Mouse (Mus musculus) T-helper 17 cell (primary cell): ENCODE results near the gene Gm20388.

Experiments
- in situ Hi-C, 2 experiments: fragments of 300-600 bp; cut with MboI, MseI; formaldehyde crosslinking; loops; 1 replicate in 1 of 2; 2 replicates in 1 of 2; pipeline ENCODE4 v1.15.1; 2025; ENCODE audit warnings: high pct_unique_total_duplicates in 2 of 2

Gm20388 gene

GRCm38 (mm10) chr8:123840578-123841345 lies 3930.1 kb downstream of the Gm20388 start:
- in situ Hi-C loops = no loop called here

DNA sequence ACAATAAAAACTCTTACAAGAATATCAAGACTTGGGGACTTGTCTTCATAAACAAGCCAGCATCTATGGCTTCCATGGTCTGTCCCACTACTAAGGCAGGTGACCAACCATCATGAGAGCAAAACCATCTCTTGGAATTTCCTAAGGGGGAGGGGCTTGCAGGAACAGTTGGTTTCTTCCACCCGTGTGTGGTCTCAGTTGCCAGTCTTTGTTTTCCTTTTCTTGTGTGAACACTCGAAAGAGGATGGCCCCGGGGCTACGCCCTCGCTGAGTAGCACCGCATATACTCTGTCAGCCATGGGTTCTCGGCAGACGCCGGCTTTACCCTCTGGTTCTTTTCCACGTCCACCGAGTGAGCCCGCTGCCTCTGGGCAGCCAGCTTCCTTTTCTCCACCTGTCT lies 3931.4 kb downstream of the Gm20388 start:
- in situ Hi-C loops = no loop called here

- in situ Hi-C loops = no loop called here
Observed at GRCm38 (mm10) chr8:123844341-123844740, 3933.7 kb downstream of the Gm20388 start.

DNA sequence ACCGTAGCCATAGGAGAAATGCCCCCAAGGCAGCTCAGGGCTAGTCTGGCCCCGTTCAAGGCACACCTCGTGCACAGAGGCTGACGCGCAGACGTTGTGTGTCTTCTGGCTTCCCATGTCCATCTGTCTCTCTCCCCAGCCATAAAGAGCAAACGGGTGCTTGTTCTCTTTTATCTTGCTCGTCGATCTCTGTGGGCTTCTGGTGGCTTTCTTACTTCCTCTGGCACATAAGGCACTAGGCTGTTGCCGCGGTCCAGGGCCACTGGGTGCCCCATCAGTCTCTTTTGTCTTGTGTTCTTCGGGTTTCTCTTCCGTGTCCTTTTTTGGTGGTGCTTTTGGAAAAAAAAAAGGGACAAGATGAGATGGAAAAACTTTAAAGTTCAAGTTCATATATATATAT lies 3934.5 kb downstream of the Gm20388 start:
- in situ Hi-C loops = no loop called here

- in situ Hi-C loops = no loop called here
Observed at GRCm38 (mm10) chr8:123845991-123846390, 3935.3 kb downstream of the Gm20388 start.

- in situ Hi-C loops = no loop called here
Observed at GRCm38 (mm10) chr8:123846509-123846908, 3935.9 kb downstream of the Gm20388 start.

- in situ Hi-C loops = no loop called here
Observed at GRCm38 (mm10) chr8:123847546-123847945, 3936.9 kb downstream of the Gm20388 start.

DNA sequence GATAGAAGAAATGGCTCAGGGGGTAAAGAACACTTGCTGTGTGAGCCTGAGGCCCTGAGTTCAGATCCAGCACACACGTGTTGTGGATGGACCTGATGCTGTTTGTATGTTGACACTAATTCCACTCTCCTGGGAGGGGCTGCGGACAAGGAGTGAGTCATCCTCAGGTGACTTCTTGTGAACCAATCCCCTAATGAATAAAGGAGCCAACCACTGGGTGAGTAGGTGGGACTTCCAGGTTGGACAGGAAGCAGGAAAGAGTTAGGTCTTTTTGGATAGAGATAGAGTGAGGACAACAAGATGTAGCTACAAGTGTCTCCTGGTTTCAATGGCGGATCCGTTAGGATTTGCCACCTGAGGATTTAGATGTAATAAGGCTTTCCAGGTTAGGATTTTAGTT lies 3938.7 kb downstream of the Gm20388 start:
- in situ Hi-C loops = no loop called here

- in situ Hi-C loops = loop anchor here in 1 of 2 experiments (10.0 kb wide), 1 partner anchor 57 kb away; no protein-coding TSS in a partner anchor
Observed at GRCm38 (mm10) chr8:123851590-123851989, 3940.9 kb downstream of the Gm20388 start.

DNA sequence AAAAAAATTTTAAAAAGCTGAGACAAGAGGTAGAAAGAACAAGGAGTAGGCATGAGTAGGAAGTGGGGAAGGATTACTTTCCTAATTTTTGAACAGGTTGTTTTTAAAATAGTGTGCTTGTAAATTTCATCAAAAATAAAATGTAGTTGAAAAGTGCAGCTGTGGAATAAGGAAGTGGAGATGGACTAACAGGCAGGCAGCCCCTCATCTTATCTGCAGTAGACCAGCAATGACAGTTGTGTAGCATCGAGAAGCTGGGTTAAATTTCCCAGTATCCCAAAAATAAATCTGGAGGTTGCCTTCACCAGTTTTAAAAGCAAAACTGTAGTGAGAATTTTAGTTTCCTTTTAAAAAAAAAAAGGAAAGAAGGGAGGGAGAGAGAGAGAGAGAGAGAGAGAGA lies 3943.6 kb downstream of the Gm20388 start:
- in situ Hi-C loops = loop anchor here in 1 of 2 experiments (10.0 kb wide), 1 partner anchor 59 kb away; no protein-coding TSS in a partner anchor

GRCm38 (mm10) chr8:123854733-123855475 lies 3944.3 kb downstream of the Gm20388 start:
- in situ Hi-C loops = loop anchor here in 1 of 2 experiments (10.0 kb wide), 1 partner anchor 60 kb away; no protein-coding TSS in a partner anchor

- in situ Hi-C loops = loop anchor here in 1 of 2 experiments (10.0 kb wide), 1 partner anchor 63 kb away; no protein-coding TSS in a partner anchor
Observed at GRCm38 (mm10) chr8:123857361-123857760, 3946.7 kb downstream of the Gm20388 start.

DNA sequence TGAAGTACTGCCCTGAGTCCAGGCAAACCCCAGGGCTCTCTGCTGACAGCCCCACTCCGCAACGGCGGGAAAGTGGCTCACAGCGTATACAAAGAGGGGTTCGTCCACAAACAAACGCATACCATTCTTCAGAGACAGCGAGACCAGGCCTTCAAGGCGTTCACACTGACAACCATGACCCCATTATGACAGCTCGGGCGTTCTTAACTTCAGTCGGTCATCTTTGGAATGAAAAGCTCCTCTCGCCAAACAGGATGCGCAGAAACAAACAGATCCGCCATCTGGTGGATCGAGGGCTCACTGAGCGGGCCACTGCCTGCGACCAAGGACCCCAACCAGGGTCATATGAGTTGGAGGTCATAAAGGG lies 3947.9 kb downstream of the Gm20388 start:
- in situ Hi-C loops = loop anchor here in 1 of 2 experiments (10.0 kb wide), 1 partner anchor 64 kb away; no protein-coding TSS in a partner anchor

GRCm38 (mm10) chr8:123858941-123859647 lies 3948.5 kb downstream of the Gm20388 start:
- in situ Hi-C loops = loop anchor here in 1 of 2 experiments (10.0 kb wide), 1 partner anchor 64 kb away; no protein-coding TSS in a partner anchor

DNA sequence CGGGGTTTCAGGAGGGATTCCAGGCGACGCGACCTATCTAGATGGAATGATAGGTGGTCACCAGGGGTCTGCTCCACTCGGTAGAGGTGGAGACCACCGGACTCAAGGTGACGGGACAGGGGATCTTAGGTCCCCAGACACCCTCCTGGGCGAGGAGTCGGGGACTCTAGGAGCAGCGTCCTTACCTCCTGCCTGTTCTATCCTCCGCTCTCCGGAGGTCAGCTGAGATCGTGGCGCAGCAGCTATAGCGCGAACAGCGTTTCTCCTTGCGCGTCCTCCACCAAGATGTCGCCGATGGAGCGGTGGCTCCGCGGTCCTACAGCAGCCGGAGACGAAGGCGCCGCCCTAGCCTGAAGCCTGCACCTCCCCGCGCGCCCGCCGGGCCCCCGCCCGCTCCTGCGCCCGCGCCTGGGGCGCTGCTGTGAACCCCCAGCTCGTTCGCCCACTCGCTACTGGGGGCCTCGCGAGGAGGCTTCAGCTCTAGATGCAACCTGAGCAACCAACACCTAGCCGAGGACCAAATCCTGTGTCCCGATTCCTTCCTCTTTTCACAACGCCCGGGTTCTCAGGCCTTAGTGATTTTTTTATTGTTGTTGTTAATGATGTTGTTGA lies 3949.1 kb downstream of the Gm20388 start, which contains the start of gene Ccsap:
Ccsap (minus strand) TSS at position 562 of the 612 bp plus-strand sequence.
- in situ Hi-C loops = loop anchor here in 1 of 2 experiments (10.0 kb wide), 1 partner anchor 65 kb away; no protein-coding TSS in a partner anchor

DNA sequence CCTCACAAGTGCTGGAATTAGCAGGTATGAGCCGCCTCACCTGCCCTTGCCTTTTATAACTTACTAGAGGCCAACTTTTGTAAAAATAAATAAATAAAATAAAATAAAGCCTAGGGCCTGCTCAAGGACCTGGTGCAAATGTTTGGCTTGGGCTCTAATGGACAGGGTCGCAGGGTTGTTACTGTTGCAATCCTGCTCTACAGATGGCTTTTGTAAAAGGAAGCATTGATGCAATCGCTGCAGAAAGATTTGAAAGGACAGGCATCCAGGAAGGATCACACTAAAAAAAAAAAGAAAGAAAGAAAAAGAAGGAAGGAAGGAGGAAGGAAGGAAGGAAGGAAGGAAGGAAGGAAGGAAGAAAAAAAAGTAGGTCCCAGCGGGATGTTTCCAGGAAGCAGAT lies 3949.7 kb downstream of the Gm20388 start:
- in situ Hi-C loops = no loop called here

DNA sequence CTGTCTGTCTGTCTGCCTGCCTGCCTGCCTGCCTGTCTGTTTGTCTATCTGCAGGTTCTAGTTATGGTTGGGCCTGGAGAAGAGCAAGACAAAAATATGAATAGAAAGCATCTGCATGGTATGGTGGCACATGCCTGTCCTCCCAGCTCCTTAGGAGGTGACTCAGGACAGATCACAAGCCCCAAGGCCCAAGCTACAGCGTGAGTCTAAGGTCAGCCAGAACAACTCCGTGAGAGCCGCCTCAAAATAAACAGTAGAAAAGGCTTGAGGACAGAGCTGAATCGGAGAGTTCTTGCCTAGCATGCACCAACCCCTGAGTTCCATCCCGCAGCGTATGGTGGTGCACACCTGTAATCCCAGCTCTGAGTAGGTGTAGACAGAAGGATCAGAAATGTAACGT lies 3955.1 kb downstream of the Gm20388 start:
- in situ Hi-C loops = no loop called here

- in situ Hi-C loops = no loop called here
Observed at GRCm38 (mm10) chr8:123866971-123867370, 3956.3 kb downstream of the Gm20388 start.

GRCm38 (mm10) chr8:123872048-123872447 lies 3961.4 kb downstream of the Gm20388 start:
- in situ Hi-C loops = loop anchor here in 1 of 2 experiments (10.0 kb wide), 1 partner anchor 1987 kb away; no protein-coding TSS in a partner anchor

DNA sequence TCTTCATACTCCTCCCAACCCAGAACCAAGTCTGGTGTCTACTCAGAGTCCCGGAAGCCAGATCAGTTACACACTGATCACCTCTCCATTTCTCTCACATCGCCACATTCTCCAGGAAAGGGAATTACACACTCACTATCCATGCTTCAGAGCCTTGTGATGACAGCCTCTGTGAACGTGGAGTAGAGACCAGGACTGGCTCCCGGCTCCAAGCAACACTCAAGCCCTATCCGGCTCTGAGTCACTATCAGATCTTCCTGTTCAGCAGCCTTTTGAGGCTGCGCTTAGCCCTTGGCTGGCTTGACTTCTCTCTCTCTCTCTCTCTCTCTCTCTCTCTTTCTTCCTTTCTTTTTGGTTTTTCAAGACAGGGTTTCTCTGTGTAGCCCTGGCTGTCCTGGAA lies 3962.7 kb downstream of the Gm20388 start:
- in situ Hi-C loops = loop anchor here in 1 of 2 experiments (10.0 kb wide), 1 partner anchor 1989 kb away; no protein-coding TSS in a partner anchor

DNA sequence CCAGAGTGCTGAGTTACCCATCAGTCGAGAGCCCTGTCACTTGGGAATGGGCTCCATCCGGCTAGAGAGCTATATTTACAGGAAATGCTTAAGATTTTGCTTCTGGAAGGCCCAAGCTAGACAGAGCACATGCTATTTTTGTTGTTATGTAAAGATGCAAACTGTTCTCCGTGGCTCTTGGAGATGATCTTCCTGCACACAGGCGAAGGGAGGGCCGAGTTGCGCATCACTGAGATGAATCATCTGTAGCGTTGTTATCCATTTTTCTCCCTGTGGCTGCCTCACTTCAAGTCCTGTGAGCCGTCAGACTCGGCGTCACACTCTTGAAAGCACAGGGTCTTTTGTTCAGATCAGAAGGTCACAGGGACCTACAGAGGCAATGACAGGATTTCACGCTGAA lies 3963.7 kb downstream of the Gm20388 start:
- in situ Hi-C loops = loop anchor here in 1 of 2 experiments (10.0 kb wide), 1 partner anchor 1990 kb away; no protein-coding TSS in a partner anchor
